Comparison of ENCODE assay signal across 8 mouse cellular contexts in the genomic region with DNA sequence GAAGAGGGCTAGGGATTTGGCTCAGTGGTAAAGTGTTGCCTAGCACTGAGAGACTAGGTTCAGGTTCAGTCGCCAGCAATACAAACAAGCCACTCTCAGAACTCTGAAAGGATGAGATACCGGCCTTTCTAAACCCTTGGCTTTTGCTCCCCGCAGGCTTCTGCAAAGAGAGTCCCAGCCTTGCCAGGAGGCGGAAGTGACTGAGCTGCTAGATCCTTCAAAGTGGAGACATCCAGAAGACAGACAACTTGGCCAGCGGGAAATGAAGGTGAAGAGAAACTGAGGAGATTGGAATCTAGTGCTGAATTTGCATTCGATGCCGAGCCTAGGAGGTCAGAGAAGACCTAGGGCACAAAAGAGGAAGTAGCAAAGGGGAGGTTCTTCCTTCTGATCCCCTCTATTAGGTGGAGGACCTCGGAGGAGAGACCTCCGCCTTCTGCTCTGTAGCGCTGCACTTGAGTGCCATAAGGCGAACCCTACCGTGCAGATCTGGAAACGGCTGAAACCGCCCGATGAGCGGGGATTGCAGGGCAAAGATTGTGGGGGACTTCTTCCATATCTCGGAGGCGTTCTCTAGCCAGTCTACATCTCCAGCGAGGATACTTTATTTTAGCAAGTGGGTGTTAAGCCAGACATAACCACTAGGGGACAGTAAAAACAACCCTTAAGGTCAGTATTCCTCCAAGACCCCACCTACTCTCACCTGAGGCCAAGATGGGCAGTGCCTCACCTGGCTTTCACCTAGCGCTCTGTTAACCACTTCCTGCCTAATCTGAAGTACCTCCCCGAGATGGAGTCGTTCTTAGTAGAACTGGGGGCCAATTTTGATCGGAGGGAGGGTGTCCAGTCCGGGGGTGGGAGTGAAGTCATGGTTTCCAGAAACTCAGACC. TPM values are rescaled to one million over a fixed set of nuclear protein-coding genes. Genes with fewer than 3 reads are reported as not detected.
DNase-seq lines count a peak whose midpoint lies in the region; ATAC-seq and TF ChIP-seq lines count a peak whose summit lies in the region.

No protein-coding gene starts in this region.

- peak overlapping the region; percentile 97 for H3K4me2 ChIP-seq in hindbrain, embryonic 12.5 days (replicated peaks)
- H3K4me2 ChIP-seq in limb, embryonic 15.5 days: peak overlapping the region; percentile 83
- peak overlapping the region; percentile 64 for H3K4me2 ChIP-seq in midbrain, embryonic 16.5 days (ENCODE audit: low read length)

- peak overlapping the region; percentile 81 for H3K4me3 ChIP-seq in left cerebral cortex, adult 2 months
- peak overlapping the region; percentile 68 for H3K4me3 ChIP-seq in bone marrow macrophage, adult 2 months (ENCODE audit: insufficient read depth, low read length)
- H3K4me3 ChIP-seq in erythroblast, embryonic 14.5 days (replicated peaks): peak overlapping the region; percentile 40
- peak overlapping the region; percentile 76 for H3K4me3 ChIP-seq in hindbrain, embryonic 12.5 days
- peak overlapping the region; percentile 77 for H3K4me3 ChIP-seq in limb, embryonic 15.5 days
- H3K4me3 ChIP-seq in midbrain, embryonic 16.5 days (ENCODE audit: low read depth, low read length): peak overlapping the region; percentile 75

- peaks cover 11% of the 10 kb centered on the region for H3K4me1 ChIP-seq in bone marrow macrophage, adult 2 months (ENCODE audit: control insufficient read depth, insufficient read depth, low read length)
- peaks cover 23% of the 10 kb centered on the region for H3K4me1 ChIP-seq in erythroblast, embryonic 14.5 days (ENCODE audit: control insufficient read depth)
- H3K4me1 ChIP-seq in hindbrain, embryonic 12.5 days: peaks cover 25% of the 10 kb centered on the region
- peaks cover 29% of the 10 kb centered on the region for H3K4me1 ChIP-seq in limb, embryonic 15.5 days
- H3K4me1 ChIP-seq in midbrain, embryonic 16.5 days (ENCODE audit: control insufficient read depth, insufficient read depth, low read length): peaks cover 13% of the 10 kb centered on the region

- no peak for DNase-seq in left cerebral cortex, adult 2 months (ENCODE audit: extremely low spot score in 1 of 2, low spot score in 2 of 2)
- no peak for DNase-seq in left cerebral cortex, adult 8-10 months (ENCODE audit: low spot score in 2 of 2)
- peak; percentile 53 to 62 for DNase-seq in urinary bladder, postnatal 36 days (ENCODE audit: low spot score in 2 of 2)

- TF ChIP-seq CTCF in left cerebral cortex, adult 2 months (IDR thresholded peaks at IDR 0.05): peak; percentile 92
- peak; percentile 81 for TF ChIP-seq CTCF in bone marrow macrophage, adult 2 months (IDR thresholded peaks at IDR 0.05; ENCODE audit: low read depth, low read length)

- peak overlapping the region; percentile 85 for H3K9ac ChIP-seq in hindbrain, embryonic 12.5 days
- peak overlapping the region; percentile 44; the same call in 1 of the 2 replicates for H3K9ac ChIP-seq in limb, embryonic 15.5 days
- peak overlapping the region; percentile 85 for H3K9ac ChIP-seq in midbrain, embryonic 16.5 days (ENCODE audit: low read depth, low read length)

- no peak for TF ChIP-seq POLR2A in bone marrow macrophage, adult 2 months (IDR thresholded peaks at IDR 0.05; ENCODE audit: borderline replicate concordance, low read depth, low read length)

- no peaks in the 10 kb centered on the region for H3K36me3 ChIP-seq in erythroblast, embryonic 14.5 days (ENCODE audit: control insufficient read depth)
- H3K36me3 ChIP-seq in hindbrain, embryonic 12.5 days: no peaks in the 10 kb centered on the region
- no peaks in the 10 kb centered on the region for H3K36me3 ChIP-seq in limb, embryonic 15.5 days
- H3K36me3 ChIP-seq in midbrain, embryonic 16.5 days (ENCODE audit: control insufficient read depth, insufficient read depth, low read length): no peaks in the 10 kb centered on the region

- ATAC-seq in hindbrain, embryonic 12.5 days (ENCODE audit: low FRiP score): no peak
- no peak for ATAC-seq in limb, embryonic 15.5 days (ENCODE audit: insufficient number of reproducible peaks, low FRiP score, low TSS enrichment, low read depth)
- peak; percentile 11; the same call in 1 of the 2 replicates for ATAC-seq in midbrain, embryonic 16.5 days

- WGBS in hindbrain, embryonic 12.5 days: 2% methylated on average over 24 of the region's 24 CpGs
- 6% methylated on average over 24 of the region's 24 CpGs for WGBS in limb, embryonic 15.5 days
- 5% methylated on average over 24 of the region's 24 CpGs for WGBS in midbrain, embryonic 16.5 days

- H3K9me3 ChIP-seq in erythroblast, embryonic 14.5 days (ENCODE audit: control insufficient read depth, low read length): no peaks in the 10 kb centered on the region
- H3K9me3 ChIP-seq in hindbrain, embryonic 12.5 days (replicated peaks): no peaks in the 10 kb centered on the region
- H3K9me3 ChIP-seq in limb, embryonic 15.5 days: no peaks in the 10 kb centered on the region
- no peaks in the 10 kb centered on the region for H3K9me3 ChIP-seq in midbrain, embryonic 16.5 days (replicated peaks; ENCODE audit: control insufficient read depth, low read length, poor library complexity, severe bottlenecking)

- peaks cover 55% of the 10 kb centered on the region for H3K27me3 ChIP-seq in erythroblast, embryonic 14.5 days (ENCODE audit: control insufficient read depth)
- H3K27me3 ChIP-seq in hindbrain, embryonic 12.5 days: no peaks in the 10 kb centered on the region
- H3K27me3 ChIP-seq in limb, embryonic 15.5 days: no peaks in the 10 kb centered on the region
- H3K27me3 ChIP-seq in midbrain, embryonic 16.5 days (ENCODE audit: control insufficient read depth, insufficient read depth, low read depth, low read length): no peaks in the 10 kb centered on the region

- peak overlapping the region; percentile 99 for H3K27ac ChIP-seq in left cerebral cortex, adult 2 months
- H3K27ac ChIP-seq in bone marrow macrophage, adult 2 months (ENCODE audit: insufficient read depth, low read depth, low read length): peak overlapping the region; percentile 23; the same call in 1 of the 2 replicates
- peak overlapping the region; percentile 99 for H3K27ac ChIP-seq in hindbrain, embryonic 12.5 days
- peak overlapping the region; percentile 100 for H3K27ac ChIP-seq in limb, embryonic 15.5 days
- H3K27ac ChIP-seq in midbrain, embryonic 16.5 days (ENCODE audit: low read length): peak overlapping the region; percentile 98

- intact Hi-C loops in left cerebral cortex, adult 2 months (cut with DNase I): no loop called here

RNA-seq across cellular contexts. Expression of a gene that starts 5.0 kb away (rescaled TPM):
- 10 to 100 TPM; 58.6 to 63.4 TPM for total RNA-seq in left cerebral cortex, adult 2 months (2021)
- 10 to 100 TPM; 60.4 to 67.8 (median 61.9) TPM for total RNA-seq in left cerebral cortex, adult 8-10 months (2022)
- 6.7 and 9.5 TPM in 2 replicates for polyA plus RNA-seq in bone marrow macrophage, adult 2 months (2012; ENCODE audit: insufficient read depth, insufficient read length, missing spikeins)
- polyA plus RNA-seq in erythroblast, embryonic 14.5 days (2012): 0.06 and 0.09 TPM in 2 replicates
- 12.3 and 15.5 TPM in 2 replicates for polyA plus RNA-seq in hindbrain, embryonic 12.5 days (2016; fragmentation: Nextera tagmentation; extraction: Ambion mirVana)
- 16.8 and 18.5 TPM in 2 replicates for polyA plus RNA-seq in limb, embryonic 15.5 days (2015; fragmentation: Nextera tagmentation; extraction: Ambion mirVana)
- 10.7 and 10.8 TPM in 2 replicates for polyA plus RNA-seq in midbrain, embryonic 16.5 days (2015; fragmentation: Nextera tagmentation; extraction: Ambion mirVana)

RNA-seq across cellular contexts. Expression of a gene that starts 22.8 kb away (rescaled TPM):
- not detected for total RNA-seq in left cerebral cortex, adult 2 months (2021)
- not detected for total RNA-seq in left cerebral cortex, adult 8-10 months (2022)
- not detected in 2 replicates for polyA plus RNA-seq in bone marrow macrophage, adult 2 months (2012; ENCODE audit: insufficient read depth, insufficient read length, missing spikeins)
- polyA plus RNA-seq in erythroblast, embryonic 14.5 days (2012): not detected in 2 replicates
- not detected in 2 replicates for polyA plus RNA-seq in hindbrain, embryonic 12.5 days (2016; fragmentation: Nextera tagmentation; extraction: Ambion mirVana)
- polyA plus RNA-seq in limb, embryonic 15.5 days (2015; fragmentation: Nextera tagmentation; extraction: Ambion mirVana): 0.37 and 0.45 TPM in 2 replicates
- not detected in 2 replicates for polyA plus RNA-seq in midbrain, embryonic 16.5 days (2015; fragmentation: Nextera tagmentation; extraction: Ambion mirVana)

RNA-seq across cellular contexts. Expression of a gene that starts 36.6 kb away (rescaled TPM):
- not detected for total RNA-seq in left cerebral cortex, adult 2 months (2021)
- total RNA-seq in left cerebral cortex, adult 8-10 months (2022): not detected
- not detected in 2 replicates for polyA plus RNA-seq in bone marrow macrophage, adult 2 months (2012; ENCODE audit: insufficient read depth, insufficient read length, missing spikeins)
- not detected in 2 replicates for polyA plus RNA-seq in erythroblast, embryonic 14.5 days (2012)
- not detected in 2 replicates for polyA plus RNA-seq in hindbrain, embryonic 12.5 days (2016; fragmentation: Nextera tagmentation; extraction: Ambion mirVana)
- not detected in 2 replicates for polyA plus RNA-seq in limb, embryonic 15.5 days (2015; fragmentation: Nextera tagmentation; extraction: Ambion mirVana)
- polyA plus RNA-seq in midbrain, embryonic 16.5 days (2015; fragmentation: Nextera tagmentation; extraction: Ambion mirVana): not detected in 2 replicates

RNA-seq across cellular contexts. Expression of a gene that starts 59.2 kb away (rescaled TPM):
- total RNA-seq in left cerebral cortex, adult 2 months (2021): 10 to 100 TPM; 19.9 to 22.2 TPM
- total RNA-seq in left cerebral cortex, adult 8-10 months (2022): 10 to 100 TPM; 17.6 to 25.7 (median 18.8) TPM
- 39.3 and 50.2 TPM in 2 replicates for polyA plus RNA-seq in bone marrow macrophage, adult 2 months (2012; ENCODE audit: insufficient read depth, insufficient read length, missing spikeins)
- polyA plus RNA-seq in erythroblast, embryonic 14.5 days (2012): 1.1 and 1.5 TPM in 2 replicates
- polyA plus RNA-seq in hindbrain, embryonic 12.5 days (2016; fragmentation: Nextera tagmentation; extraction: Ambion mirVana): 32.9 and 36.7 TPM in 2 replicates
- 24.3 and 26.0 TPM in 2 replicates for polyA plus RNA-seq in limb, embryonic 15.5 days (2015; fragmentation: Nextera tagmentation; extraction: Ambion mirVana)
- polyA plus RNA-seq in midbrain, embryonic 16.5 days (2015; fragmentation: Nextera tagmentation; extraction: Ambion mirVana): 35.7 and 39.2 TPM in 2 replicates

Comparison
In these comparisons a context has a peak if more than half of its experiments do, and no peak if none do; other contexts are left out.
1. DNase-seq: peak in urinary bladder, postnatal 36 days (2 of 2); none in left cerebral cortex, adult 2 months (0 of 2) and left cerebral cortex, adult 8-10 months (0 of 2).
2. H3K27ac ChIP-seq: peak in every context shown above with its lines; median percentile 100 in limb, embryonic 15.5 days; 99 in left cerebral cortex, adult 2 months; 99 in hindbrain, embryonic 12.5 days; 98 in midbrain, embryonic 16.5 days; 23 in bone marrow macrophage, adult 2 months.
3. Peak in every context shown above with its lines, with median percentiles within 50 percentile points of each other: H3K4me3 ChIP-seq, H3K4me2 ChIP-seq and H3K9ac ChIP-seq.